Mouse (Mus musculus) stomach, embryonic 15.5 days (tissue): ENCODE data around the gene Prpf8. TPM values are rescaled to one million over a fixed set of nuclear protein-coding genes. Genes with fewer than 3 reads are reported as not detected.

ENCODE experiments used
- ATAC-seq: fragments of 200-750 bp; cut with Nextera tagmentation; 2 replicates; pipeline ENCODE4 v1.8.0; 2017; ENCODE audit warnings: low read depth, moderate number of reproducible peaks, moderate TSS enrichment; ENCODE audit not compliant: insufficient read depth, low FRiP score
- H3K27ac ChIP-seq: fragments of 300-500 bp; sonication (generic); 2 replicates; pipeline ENCODE4 v1.5.1; 2015; ENCODE audit warnings: mild to moderate bottlenecking, inconsistent platforms
- H3K27me3 ChIP-seq: fragments of 300-500 bp; sonication (generic); replicated peaks from 2 replicates; pipeline ENCODE4 v1.6.1; 2015; ENCODE audit warnings: inconsistent platforms
- H3K36me3 ChIP-seq: fragments of 300-500 bp; sonication (generic); 2 replicates; pipeline ENCODE4 v1.6.1; 2015; ENCODE audit warnings: inconsistent platforms
- H3K4me1 ChIP-seq: fragments of 300-500 bp; sonication (generic); 2 replicates; pipeline ENCODE4 v1.6.1; 2015; ENCODE audit warnings: inconsistent platforms
- H3K4me2 ChIP-seq: fragments of 300-500 bp; sonication (generic); 2 replicates; pipeline ENCODE4 v1.6.1; 2015; ENCODE audit warnings: mild to moderate bottlenecking, inconsistent platforms
- H3K4me3 ChIP-seq: fragments of 300-500 bp; sonication (generic); replicated peaks from 2 replicates; pipeline ENCODE4 v1.5.1; 2015; ENCODE audit warnings: inconsistent platforms
- H3K9ac ChIP-seq: fragments of 300-500 bp; sonication (generic); 2 replicates; pipeline ENCODE4 v1.6.1; 2015; ENCODE audit warnings: inconsistent platforms
- H3K9me3 ChIP-seq: fragments of 300-500 bp; sonication (generic); 2 replicates; pipeline ENCODE4 v1.6.1; 2016; ENCODE audit warnings: inconsistent platforms
- WGBS: fragments of 180-500 bp; shearing (Covaris S2); methylation state at CpG from one replicate; pipeline ENCODE4 v1.1.7; 2015; 5-methylcytosine and 5-hydroxymethylcytosine counted together
- polyA plus RNA-seq: library from polyadenylated mRNA; unstranded; fragments of >200 nt; fragmentation: Nextera tagmentation; extraction: Ambion mirVana; gene quantifications from 2 replicates; pipeline ENCODE4 v1.2.1, GENCODE M21; 2015

The Prpf8 gene
- polyA plus RNA-seq, 1 experiment from 2014 or later, result 49.9 TPM

DNA sequence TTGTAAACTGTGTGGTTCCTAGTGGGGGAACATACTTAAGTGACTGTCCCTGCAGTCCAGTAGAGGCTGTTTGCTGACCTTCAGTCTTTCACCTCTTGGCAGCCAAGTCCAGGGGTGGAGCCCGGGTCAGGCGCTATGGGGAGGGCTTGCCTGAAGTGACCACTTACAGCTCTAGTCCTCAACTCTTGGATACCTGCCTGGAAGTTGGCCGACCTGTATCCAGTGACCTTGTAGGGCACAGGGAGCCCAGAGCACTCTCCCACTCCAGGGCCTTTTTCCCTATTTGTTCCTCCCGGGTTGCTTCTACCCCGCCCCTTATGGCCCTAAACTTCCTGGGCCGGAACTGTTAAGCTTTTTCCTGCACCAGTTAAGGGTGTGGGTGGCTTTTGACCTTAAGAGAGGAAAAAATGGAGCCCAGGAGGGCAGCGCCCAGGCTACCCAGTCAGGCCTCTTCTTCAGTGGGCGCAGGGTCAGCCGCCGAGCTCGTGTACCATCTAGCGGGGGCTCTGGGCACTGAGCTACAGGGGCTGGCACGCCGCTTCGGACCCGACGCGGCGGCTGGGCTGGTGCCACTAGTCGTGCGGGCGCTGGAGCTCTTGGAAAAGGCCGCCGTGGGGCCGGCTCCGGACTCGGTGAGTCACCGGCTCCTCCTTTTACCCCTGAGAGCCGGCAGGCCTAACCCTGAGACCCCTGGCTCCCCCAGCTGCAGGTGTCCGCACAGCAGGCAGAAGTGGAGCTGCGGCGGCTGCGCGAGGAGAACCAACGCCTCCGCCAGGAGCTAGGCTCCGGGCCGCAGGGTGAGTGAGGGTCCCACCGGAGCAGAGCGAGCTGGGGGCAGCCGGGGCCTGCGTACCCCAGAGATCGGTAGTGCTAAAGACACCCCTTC is 23.4 kb downstream of the Prpf8 start, which contains the start of gene Rilp:
Rilp (plus strand) TSS at position 354 of the 886 bp plus-strand sequence.
- peak within 1 kb of the TSS; percentile 48 for H3K4me3 ChIP-seq
- peak; percentile 67 for ATAC-seq

DNA sequence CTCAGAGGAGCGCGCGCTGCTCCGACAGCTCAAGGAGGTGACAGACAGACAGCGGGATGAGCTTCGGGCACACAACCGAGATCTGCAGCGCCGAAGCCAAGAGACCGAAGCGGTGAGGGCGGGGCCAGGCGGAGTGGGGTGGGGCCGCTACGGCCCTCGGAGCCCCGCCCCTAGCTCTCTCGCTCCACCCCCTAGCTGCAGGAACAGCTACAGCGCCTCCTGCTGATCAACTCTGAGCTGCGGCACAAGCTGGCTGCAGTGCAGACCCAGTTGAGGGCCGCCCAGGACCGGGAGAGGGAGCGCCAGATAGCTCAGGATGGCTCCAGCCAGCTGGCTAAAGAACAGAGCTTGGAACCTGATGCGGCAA is 24.0 kb downstream of the Prpf8 start:
- no peaks in the 10 kb centered on the region for H3K9me3 ChIP-seq
- H3K27ac ChIP-seq, result peak overlapping the region; percentile 88
- H3K4me1 ChIP-seq, result peaks cover 25% of the 10 kb centered on the region
- peak overlapping the region; percentile 94 for H3K4me2 ChIP-seq
- ATAC-seq, result peak; percentile 87
- peak overlapping the region; percentile 44 for H3K9ac ChIP-seq
- H3K4me3 ChIP-seq, result peak overlapping the region; percentile 48
- peaks cover 29% of the 10 kb centered on the region for H3K36me3 ChIP-seq
- 4% methylated on average over 24 of the region's 24 CpGs for WGBS
- no peaks in the 10 kb centered on the region for H3K27me3 ChIP-seq

More for the DNA sequence above, 23.4 kb downstream of the Prpf8 start, which contains the start of gene Rilp:
- peaks cover 25% of the 10 kb centered on the region for H3K4me1 ChIP-seq
- 2% methylated on average over 43 of the region's 43 CpGs for WGBS
- peaks cover 33% of the 10 kb centered on the region for H3K36me3 ChIP-seq
- H3K27ac ChIP-seq, result peak within 1 kb of the TSS; percentile 88
- H3K9me3 ChIP-seq, result no peaks in the 10 kb centered on the region
- no peaks in the 10 kb centered on the region for H3K27me3 ChIP-seq
- H3K9ac ChIP-seq, result peak within 1 kb of the TSS; percentile 44
- peak within 1 kb of the TSS; percentile 94 for H3K4me2 ChIP-seq

DNA sequence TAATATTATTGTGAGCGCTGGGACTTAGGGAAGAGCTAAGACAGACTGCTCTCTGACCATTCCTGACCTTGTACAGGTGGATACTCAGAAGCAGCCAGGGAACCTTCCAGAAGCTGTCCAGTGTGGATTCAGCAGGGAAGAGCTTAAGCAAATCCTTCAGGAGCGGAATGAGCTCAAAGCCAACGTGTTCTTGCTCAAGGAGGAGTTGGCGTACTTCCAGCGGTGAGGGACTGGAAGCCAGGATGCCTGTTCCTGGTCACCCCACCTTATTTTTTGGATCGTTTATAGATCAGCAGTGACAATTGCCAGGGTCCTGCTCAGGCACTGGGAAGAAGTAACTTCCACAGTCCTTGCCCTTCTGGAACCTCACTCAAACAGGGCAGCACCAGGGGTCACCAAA is 24.6 kb downstream of the Prpf8 start:
- H3K4me2 ChIP-seq, result no peak overlapping the region
- no peaks in the 10 kb centered on the region for H3K27me3 ChIP-seq
- no peak for ATAC-seq
- no peak overlapping the region for H3K9ac ChIP-seq
- no peaks in the 10 kb centered on the region for H3K9me3 ChIP-seq
- H3K27ac ChIP-seq, result no peak overlapping the region
- H3K4me1 ChIP-seq, result peaks cover 25% of the 10 kb centered on the region
- no peak overlapping the region for H3K4me3 ChIP-seq
- WGBS, result 75% methylated on average over 6 of the region's 6 CpGs
- peaks cover 23% of the 10 kb centered on the region for H3K36me3 ChIP-seq

DNA sequence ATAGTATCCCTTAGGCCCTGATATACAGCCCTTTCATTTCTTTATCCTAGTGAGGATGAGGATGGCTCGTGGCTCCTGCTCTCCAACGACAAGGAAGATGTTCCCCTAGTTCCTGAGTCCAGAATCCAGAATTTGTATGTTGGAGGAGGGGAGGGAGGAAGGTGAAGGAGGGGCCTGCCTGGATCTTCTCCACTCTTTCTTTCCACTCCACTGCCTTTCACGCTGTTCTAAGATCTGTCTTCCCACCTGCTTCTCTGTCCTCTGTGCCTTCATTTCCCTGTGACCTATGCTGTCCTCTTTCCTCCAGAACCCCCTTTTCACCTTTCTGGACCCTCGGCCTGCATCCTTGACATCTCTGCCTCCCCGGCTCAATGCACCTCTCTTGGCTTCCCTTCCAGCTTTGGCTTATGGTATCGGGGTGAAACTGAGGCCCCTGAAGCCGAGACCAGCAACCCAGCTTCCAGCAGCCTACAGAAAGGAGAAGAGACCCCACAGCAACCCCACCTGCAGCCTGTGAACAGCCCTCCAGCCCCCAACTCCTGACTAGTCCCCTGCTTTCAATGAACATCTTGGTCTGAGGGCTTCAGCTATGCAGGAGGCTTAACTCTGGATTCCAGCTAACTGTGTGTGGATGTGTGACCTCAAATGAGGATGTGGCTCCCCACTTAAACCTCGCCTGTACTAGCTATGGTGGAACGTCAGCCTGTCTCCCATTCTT is 25.8 kb downstream of the Prpf8 start:
- no peak overlapping the region for H3K4me2 ChIP-seq
- no peak for ATAC-seq
- H3K9ac ChIP-seq, result no peak overlapping the region
- H3K27ac ChIP-seq, result no peak overlapping the region
- H3K9me3 ChIP-seq, result no peaks in the 10 kb centered on the region
- WGBS, result 82% methylated on average over 9 of the region's 9 CpGs
- no peaks in the 10 kb centered on the region for H3K27me3 ChIP-seq
- H3K36me3 ChIP-seq, result peaks cover 18% of the 10 kb centered on the region
- peaks cover 25% of the 10 kb centered on the region for H3K4me1 ChIP-seq
- H3K4me3 ChIP-seq, result no peak overlapping the region

- Histone ChIP-seq H3K27me3 (no peaks in the 10 kb centered on the region), H3K4me3 (peak within 1 kb of the TSS; percentile 17; the same call in 1 of the 2 replicates), H3K4me1 (peaks cover 25% of the 10 kb centered on the region), H3K9ac (no peak within 1 kb of the TSS), H3K4me2 (no peak within 1 kb of the TSS; the same call in 1 of the 2 replicates), H3K27ac (no peak within 1 kb of the TSS), H3K9me3 (no peaks in the 10 kb centered on the region), H3K36me3 (peaks cover 11% of the 10 kb centered on the region)
- no peak for ATAC-seq
- WGBS, result 53% methylated on average over 8 of the region's 8 CpGs
These were observed 26.7 kb downstream of the Prpf8 start, which contains the start of gene Scarf1 for GRCm38 (mm10) chr11:75513336-75513735. Scarf1 (plus strand) TSS chr11:75513540.

DNA sequence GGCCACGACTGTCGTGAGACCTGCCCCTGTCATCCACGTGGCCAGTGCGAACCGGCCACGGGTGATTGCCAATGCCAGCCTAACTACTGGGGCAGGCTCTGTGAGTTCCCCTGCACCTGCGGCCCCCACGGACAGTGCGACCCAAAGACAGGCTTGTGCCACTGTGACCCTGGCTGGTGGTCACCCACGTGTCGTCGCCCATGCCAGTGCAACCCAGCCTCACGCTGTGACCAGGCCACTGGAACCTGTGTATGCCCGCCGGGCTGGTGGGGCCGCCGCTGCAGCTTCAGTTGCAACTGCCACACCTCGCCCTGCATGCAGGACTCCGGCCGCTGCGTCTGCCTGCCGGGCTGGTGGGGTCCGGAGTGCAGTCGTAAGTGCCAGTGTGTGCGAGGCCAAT is 28.6 kb downstream of the Prpf8 start:
- H3K36me3 ChIP-seq, result no peaks in the 10 kb centered on the region

DNA sequence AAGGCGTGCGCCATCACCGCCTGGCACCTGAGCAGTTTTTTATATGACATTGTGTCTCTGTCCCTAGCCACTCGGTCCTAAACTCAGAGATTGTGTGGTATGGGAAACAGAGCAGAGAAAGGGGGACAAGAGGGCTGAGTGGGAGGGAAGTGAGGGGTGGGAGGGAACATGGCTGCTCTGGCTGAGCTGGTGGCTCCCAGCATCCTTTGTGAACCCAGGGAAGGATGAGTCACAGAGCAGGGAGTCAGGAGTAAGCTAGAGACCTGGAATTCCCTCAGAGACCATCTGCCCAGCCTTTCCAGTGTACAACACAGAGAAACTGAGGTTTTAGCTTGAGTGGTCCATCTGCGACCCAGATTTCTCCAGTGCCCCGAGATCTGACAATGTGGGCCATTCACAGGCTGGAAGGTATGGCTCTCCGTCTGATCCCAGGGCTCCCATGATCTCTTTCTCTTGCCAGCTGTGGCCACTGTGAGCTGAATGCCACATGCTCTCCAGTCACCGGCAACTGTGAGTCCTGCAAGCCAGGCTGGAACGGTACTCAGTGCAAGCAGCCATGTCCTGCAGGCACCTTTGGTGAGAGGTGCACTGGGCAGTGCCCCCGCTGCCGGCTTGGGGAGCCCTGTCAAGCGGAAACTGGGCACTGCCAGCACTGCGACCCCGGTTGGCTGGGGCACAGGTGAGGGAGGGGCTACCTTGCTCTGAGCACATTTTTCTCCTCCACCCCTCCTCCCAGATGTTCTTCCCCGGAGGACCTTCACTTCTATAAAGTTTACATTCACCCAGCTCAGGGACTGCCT is 33.4 kb downstream of the Prpf8 start:
- no peak overlapping the region for H3K4me3 ChIP-seq
- no peak for ATAC-seq
- no peak overlapping the region for H3K27ac ChIP-seq
- 71% methylated on average over 15 of the region's 15 CpGs for WGBS
- H3K36me3 ChIP-seq, result no peaks in the 10 kb centered on the region
- H3K9ac ChIP-seq, result no peak overlapping the region
- H3K9me3 ChIP-seq, result no peaks in the 10 kb centered on the region
- H3K27me3 ChIP-seq, result no peaks in the 10 kb centered on the region
- H3K4me2 ChIP-seq, result no peak overlapping the region
- H3K4me1 ChIP-seq, result no peaks in the 10 kb centered on the region

More for the DNA sequence above, 28.6 kb downstream of the Prpf8 start:
- Histone ChIP-seq H3K4me3 (no peak overlapping the region), H3K27me3 (no peaks in the 10 kb centered on the region), H3K9ac (no peak overlapping the region), H3K27ac (no peak overlapping the region), H3K9me3 (no peaks in the 10 kb centered on the region), H3K4me1 (peaks cover 9% of the 10 kb centered on the region), H3K4me2 (no peak overlapping the region)
- ATAC-seq, result no peak
- WGBS, result 92% methylated on average over 25 of the region's 25 CpGs

GRCm38 (mm10) chr11:75521609-75522008 is 35.0 kb downstream of the Prpf8 start:
- Histone ChIP-seq H3K36me3 (no peaks in the 10 kb centered on the region), H3K27me3 (no peaks in the 10 kb centered on the region), H3K9ac (no peak overlapping the region), H3K9me3 (no peaks in the 10 kb centered on the region), H3K4me1 (no peaks in the 10 kb centered on the region), H3K4me2 (no peak overlapping the region), H3K27ac (no peak overlapping the region), H3K4me3 (no peak overlapping the region)
- 89% methylated on average over 4 of the region's 4 CpGs for WGBS
- ATAC-seq, result no peak

- Histone ChIP-seq H3K4me2 (no peak overlapping the region), H3K36me3 (no peaks in the 10 kb centered on the region), H3K4me1 (no peaks in the 10 kb centered on the region), H3K27me3 (no peaks in the 10 kb centered on the region), H3K9me3 (no peaks in the 10 kb centered on the region), H3K27ac (no peak overlapping the region), H3K4me3 (no peak overlapping the region), H3K9ac (no peak overlapping the region)
- ATAC-seq, result no peak
- 78% methylated on average over 2 of the region's 2 CpGs for WGBS
These were observed 36.2 kb downstream of the Prpf8 start for GRCm38 (mm10) chr11:75522793-75523192.

DNA sequence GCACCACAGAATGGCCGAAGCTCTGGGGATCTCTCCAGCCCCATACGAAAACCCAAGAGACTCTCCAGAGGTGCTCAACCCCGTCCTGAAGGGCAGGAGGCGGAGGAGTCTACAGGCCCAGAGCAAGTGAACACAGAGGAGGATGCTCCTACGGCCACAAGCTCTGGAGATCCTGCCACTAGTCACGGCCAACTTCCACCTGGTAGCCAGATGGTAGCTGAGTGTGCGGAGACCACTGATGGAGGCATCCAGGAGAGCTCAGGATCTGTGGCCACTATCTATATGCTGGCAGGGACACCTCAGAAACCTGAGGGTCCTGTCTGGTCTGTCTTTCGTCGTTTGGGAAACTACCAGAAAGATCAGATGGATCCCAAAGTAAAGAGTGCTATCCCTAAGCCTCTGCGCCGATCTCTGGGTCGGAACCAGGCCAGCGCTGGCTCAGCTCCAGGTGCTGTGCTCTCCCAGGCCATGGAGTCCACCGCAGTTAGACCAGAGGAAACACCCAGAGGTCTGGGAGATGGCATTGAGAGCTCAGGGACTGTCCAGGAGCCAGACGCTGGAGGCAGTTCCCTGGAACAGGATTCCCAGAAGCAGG is 39.0 kb downstream of the Prpf8 start:
- 83% methylated on average over 15 of the region's 15 CpGs for WGBS
- Histone ChIP-seq H3K9ac (no peak overlapping the region), H3K27ac (no peak overlapping the region)

GRCm38 (mm10) chr11:75526943-75527342 is 40.3 kb downstream of the Prpf8 start:
- ATAC-seq, result no peak
- H3K27me3 ChIP-seq, result no peaks in the 10 kb centered on the region
- H3K36me3 ChIP-seq, result no peaks in the 10 kb centered on the region
- H3K4me2 ChIP-seq, result no peak overlapping the region
- 85% methylated on average over 6 of the region's 6 CpGs for WGBS
- H3K9me3 ChIP-seq, result no peaks in the 10 kb centered on the region
- H3K4me3 ChIP-seq, result no peak overlapping the region
- H3K4me1 ChIP-seq, result 0 out of 2 replicates have a peak, but pooled peaks cover 5% of the 10 kb centered on the region
- no peak overlapping the region for H3K27ac ChIP-seq
- no peak overlapping the region for H3K9ac ChIP-seq

More for the DNA sequence above, 39.0 kb downstream of the Prpf8 start:
- H3K4me2 ChIP-seq, result no peak overlapping the region
- no peak for ATAC-seq
- H3K36me3 ChIP-seq, result no peaks in the 10 kb centered on the region
- no peaks in the 10 kb centered on the region for H3K9me3 ChIP-seq
- H3K4me3 ChIP-seq, result no peak overlapping the region
- H3K4me1 ChIP-seq, result 0 out of 2 replicates have a peak, but pooled peaks cover 2% of the 10 kb centered on the region
- H3K27me3 ChIP-seq, result no peaks in the 10 kb centered on the region
